In genomic region chr11:107292036-107292435, GRCm38 (mm10) we compare ENCODE assay signal across 18 mouse cellular contexts.
A peak's percentile ranks its signal among the peaks of the same experiment; 100 is the strongest.
DNase-seq lines count a peak whose midpoint lies in the region; ATAC-seq and TF ChIP-seq lines count a peak whose summit lies in the region.
"Had no signal": no experiment of that assay in that cellular context is flagged by ENCODE, and none has a peak within 500 bp of the region (broad histone marks: within the 10 kb centered on the region; RNA-seq: fewer than 3 reads in every experiment).

No protein-coding gene starts in this region.

- H3K4me1 ChIP-seq in cerebellum, adult 2 months (ENCODE audit: control insufficient read depth, insufficient read depth, low read length), result peaks cover 6% of the 10 kb centered on the region; the same call in 1 of the 2 replicates
- H3K4me1 ChIP-seq in kidney, postnatal 0 days (replicated peaks; ENCODE audit: insufficient read depth, low read length), result no peaks in the 10 kb centered on the region
- 0 out of 2 replicates have a peak, but pooled peaks cover 3% of the 10 kb centered on the region for H3K4me1 ChIP-seq in limb, embryonic 10.5 days
- H3K4me1 ChIP-seq: liver, embryonic 13.5 days had no signal

- H3K36me3 ChIP-seq in kidney, postnatal 0 days (ENCODE audit: insufficient read depth, low read length), result peaks cover 2% of the 10 kb centered on the region; the same call in 1 of the 2 replicates
- H3K36me3 ChIP-seq in limb, embryonic 10.5 days, result peaks cover 73% of the 10 kb centered on the region

- TF ChIP-seq CTCF in cerebellum, adult 2 months (IDR thresholded peaks at IDR 0.05; ENCODE audit: borderline replicate concordance, insufficient read depth, low read depth, low read length), result no peak
- TF ChIP-seq CTCF in kidney, postnatal 0 days (IDR thresholded peaks at IDR 0.05; ENCODE audit: low read depth), result no peak

- no peak overlapping the region for H3K4me2 ChIP-seq in kidney, postnatal 0 days (ENCODE audit: low read length)
- H3K4me2 ChIP-seq: hindbrain, embryonic 14.5 days; liver, embryonic 13.5 days had no signal

- H3K4me3 ChIP-seq in cerebellum, adult 2 months (replicated peaks; ENCODE audit: insufficient read depth, low read depth, low read length), result no peak overlapping the region
- H3K4me3 ChIP-seq in kidney, postnatal 0 days (replicated peaks; ENCODE audit: low read depth, low read length), result no peak overlapping the region
- no peak overlapping the region for H3K4me3 ChIP-seq in limb, embryonic 10.5 days
- H3K4me3 ChIP-seq: liver, embryonic 13.5 days; megakaryocyte, embryonic 14.5 days had no signal

- ATAC-seq in kidney, postnatal 0 days (replicated peaks; ENCODE audit: low FRiP score, low read depth), result peak; percentile 50; the same call in 1 of the 2 replicates
- ATAC-seq: forebrain, postnatal 0 days; intestine, embryonic 16.5 days had no signal

- no peak for TF ChIP-seq POLR2A in cerebellum, adult 2 months (IDR thresholded peaks at IDR 0.05; ENCODE audit: borderline replicate concordance, insufficient read depth, low read length)

- H3K9ac ChIP-seq in kidney, postnatal 0 days (ENCODE audit: low read depth, low read length), result no peak overlapping the region
- H3K9ac ChIP-seq: forebrain, postnatal 0 days; hindbrain, embryonic 14.5 days; liver, embryonic 13.5 days had no signal

- DNase-seq in cerebellum, adult 2 months, result peak; percentile 43 to 60
- no peak for DNase-seq in cerebellum, postnatal 10 days
- peak; percentile 87 for DNase-seq in A20 (ENCODE audit: low read depth, low spot score)
- DNase-seq in cerebellum, adult 8-10 months, result peak; percentile 29
- peak; percentile 42 for DNase-seq in kidney, postnatal 0 days (ENCODE audit: low spot score)
- no peak for DNase-seq in limb, embryonic 10.5 days (ENCODE audit: low spot score)
- no peak for DNase-seq in gastrocnemius, adult 18-20 months (ENCODE audit: low spot score)
- DNase-seq: adrenal gland, adult 2 months; B cell, adult 2 months; embryo, embryonic 11 days; forebrain, postnatal 0 days; heart, adult 18-20 months; left cerebral cortex, postnatal 4 days; liver, embryonic 13.5 days; thymus, adult 2 months had no signal

- no peaks in the 10 kb centered on the region for H3K27me3 ChIP-seq in cerebellum, adult 2 months (ENCODE audit: control insufficient read depth, insufficient read depth, low read length)
- no peaks in the 10 kb centered on the region for H3K27me3 ChIP-seq in kidney, postnatal 0 days (ENCODE audit: insufficient read depth, low read length)
- H3K27me3 ChIP-seq in limb, embryonic 10.5 days (ENCODE audit: low read depth, poor library complexity, severe bottlenecking), result no peaks in the 10 kb centered on the region
- H3K27me3 ChIP-seq: liver, embryonic 13.5 days; megakaryocyte, embryonic 14.5 days had no signal

- no peak overlapping the region for H3K27ac ChIP-seq in cerebellum, adult 2 months (ENCODE audit: insufficient read depth, low read length)
- no peak overlapping the region for H3K27ac ChIP-seq in kidney, postnatal 0 days
- no peak overlapping the region for H3K27ac ChIP-seq in limb, embryonic 10.5 days
- H3K27ac ChIP-seq: hindbrain, embryonic 14.5 days; liver, embryonic 13.5 days had no signal

- whole genome bisulfite sequencing in cerebellum, adult 2 months, result 36% methylated on average over 13 of the region's 13 CpGs
- WGBS in kidney, postnatal 0 days, result 37% methylated on average over 13 of the region's 13 CpGs
- WGBS in limb, embryonic 10.5 days, result 79% methylated on average over 13 of the region's 13 CpGs

- no peaks in the 10 kb centered on the region for H3K9me3 ChIP-seq in kidney, postnatal 0 days (replicated peaks; ENCODE audit: low read length)
- H3K9me3 ChIP-seq in limb, embryonic 10.5 days (replicated peaks), result no peaks in the 10 kb centered on the region
- H3K9me3 ChIP-seq: liver, embryonic 13.5 days had no signal

Comparison
In these comparisons a context has a peak if more than half of its experiments do, and no peak if none do; other contexts are left out.
1. DNase-seq: peak in cerebellum, adult 2 months (2 of 2), A20 (single experiment), cerebellum, adult 8-10 months (single experiment) and kidney, postnatal 0 days (single experiment); none in cerebellum, postnatal 10 days (0 of 2), limb, embryonic 10.5 days (single experiment) and gastrocnemius, adult 18-20 months (single experiment).